27 mouse cellular contexts compared by ENCODE assay signal in the genomic region with DNA sequence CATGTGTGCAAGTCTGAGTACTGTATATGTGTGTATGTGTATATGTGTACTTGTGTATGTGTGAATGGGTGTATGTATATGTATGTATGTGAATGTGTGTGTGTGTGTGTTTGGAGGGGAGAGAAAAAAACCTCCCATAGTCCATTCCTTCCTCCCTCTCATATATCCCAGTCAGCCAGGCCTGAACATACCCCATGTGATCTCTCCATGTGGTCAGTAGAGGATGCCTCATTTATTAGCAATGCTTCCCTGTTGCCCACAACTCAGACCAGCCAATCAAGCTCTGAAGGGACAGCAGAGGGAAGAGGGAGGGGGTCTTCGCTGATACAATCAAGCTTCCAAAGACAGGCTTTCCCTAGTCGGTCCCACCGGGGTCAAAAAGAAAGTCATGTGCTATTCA. TPM values are rescaled to one million over a fixed set of nuclear protein-coding genes. Genes with fewer than 3 reads are reported as not detected.
DNase-seq lines count a peak whose midpoint lies in the region; ATAC-seq and TF ChIP-seq lines count a peak whose summit lies in the region.
"Had no signal": no experiment of that assay in that cellular context is flagged by ENCODE, and none has a peak within 500 bp of the region (broad histone marks: within the 10 kb centered on the region; RNA-seq: fewer than 3 reads in every experiment).

No protein-coding gene starts in this region.

- 77% methylated on average over 3 of the region's 3 CpGs for WGBS in forebrain, embryonic 11.5 days
- 61% methylated on average over 3 of the region's 3 CpGs for WGBS in forebrain, embryonic 16.5 days
- WGBS in hindbrain, embryonic 13.5 days = 37% methylated on average over 3 of the region's 3 CpGs
- WGBS in hindbrain, embryonic 14.5 days = 27% methylated on average over 3 of the region's 3 CpGs

- in situ Hi-C loops in Patski (cut with MboI; ENCODE audit: low pct_unique_long_range_greater_than_20kb) = no loop called here

- H3K4me2 ChIP-seq in forebrain, embryonic 11.5 days (ENCODE audit: low read depth, low read length, severe bottlenecking) = no peak overlapping the region
- H3K4me2 ChIP-seq in forebrain, embryonic 16.5 days (ENCODE audit: low read length) = no peak overlapping the region
- H3K4me2 ChIP-seq in hindbrain, embryonic 13.5 days = no peak overlapping the region
- H3K4me2 ChIP-seq in hindbrain, embryonic 14.5 days (replicated peaks) = no peak overlapping the region
- H3K4me2 ChIP-seq: heart, embryonic 13.5 days; hindbrain, embryonic 15.5 days; kidney, embryonic 15.5 days; liver, embryonic 13.5 days; lung, embryonic 15.5 days; neural tube, embryonic 13.5 days had no signal

- H3K27me3 ChIP-seq in forebrain, embryonic 11.5 days (ENCODE audit: control insufficient read depth, insufficient read depth, low read length) = no peaks in the 10 kb centered on the region
- H3K27me3 ChIP-seq in forebrain, embryonic 16.5 days (replicated peaks; ENCODE audit: control insufficient read depth, insufficient read depth, low read length) = no peaks in the 10 kb centered on the region
- H3K27me3 ChIP-seq in hindbrain, embryonic 13.5 days = no peaks in the 10 kb centered on the region
- H3K27me3 ChIP-seq in hindbrain, embryonic 14.5 days (ENCODE audit: control insufficient read depth, insufficient read depth, low read length) = no peaks in the 10 kb centered on the region
- no peaks in the 10 kb centered on the region for H3K27me3 ChIP-seq in Patski
- H3K27me3 ChIP-seq: heart, embryonic 13.5 days; hindbrain, embryonic 15.5 days; kidney, embryonic 15.5 days; liver, embryonic 13.5 days; lung, embryonic 15.5 days; neural tube, embryonic 13.5 days had no signal

- CTCF ChIA-PET in Patski (lab: Charles Lee) = no interaction called here

- no peak for ATAC-seq in forebrain, embryonic 11.5 days (replicated peaks; ENCODE audit: low FRiP score)
- ATAC-seq in forebrain, embryonic 16.5 days = no peak
- ATAC-seq in hindbrain, embryonic 13.5 days (ENCODE audit: low FRiP score) = no peak
- ATAC-seq in hindbrain, embryonic 14.5 days (ENCODE audit: low FRiP score) = no peak
- ATAC-seq in Patski = peak; percentile 44
- ATAC-seq: intestine, embryonic 16.5 days had no signal

- POLR2A ChIA-PET in Patski (lab: Charles Lee) = no interaction called here

- peaks cover 8% of the 10 kb centered on the region; the same call in 1 of the 2 replicates for H3K4me1 ChIP-seq in forebrain, embryonic 11.5 days (replicated peaks; ENCODE audit: control insufficient read depth, insufficient read depth, low read length)
- peaks cover 7% of the 10 kb centered on the region for H3K4me1 ChIP-seq in forebrain, embryonic 16.5 days (replicated peaks; ENCODE audit: control insufficient read depth, insufficient read depth, low read length)
- peaks cover 60% of the 10 kb centered on the region for H3K4me1 ChIP-seq in hindbrain, embryonic 13.5 days (replicated peaks)
- peaks cover 14% of the 10 kb centered on the region for H3K4me1 ChIP-seq in hindbrain, embryonic 14.5 days (replicated peaks; ENCODE audit: control insufficient read depth, insufficient read depth, low read length)
- H3K4me1 ChIP-seq: liver, embryonic 13.5 days; megakaryocyte, embryonic 14.5 days had no signal

- DNase-seq in forebrain, embryonic 11.5 days (ENCODE audit: low spot score) = peak; percentile 23
- no peak for DNase-seq in hindbrain, embryonic 14.5 days (ENCODE audit: low spot score)
- DNase-seq in 3134 (ENCODE audit: extremely low read depth, insufficient read length, low spot score) (peak; percentile 28), Patski (ENCODE audit: low read depth, low spot score) (no peak)
- no peak for DNase-seq in cerebellum, adult 9-10 months
- DNase-seq: adrenal gland, postnatal 10 days; B cell, adult 2 months; cerebellum, adult 18-20 months; cerebellum, postnatal 25 days; gastrocnemius, postnatal 10 days; heart, postnatal 14 days; layer of hippocampus, adult 9-11 months; liver, embryonic 13.5 days; lung, postnatal 36 days; right cerebral cortex, adult 18-20 months; right cerebral cortex, postnatal 4 days; thymus, postnatal 14 days had no signal

- H3K9me3 ChIP-seq in forebrain, embryonic 11.5 days (ENCODE audit: control insufficient read depth, low read length) = no peaks in the 10 kb centered on the region
- H3K9me3 ChIP-seq in forebrain, embryonic 16.5 days (ENCODE audit: control insufficient read depth, low read length) = no peaks in the 10 kb centered on the region
- no peaks in the 10 kb centered on the region for H3K9me3 ChIP-seq in hindbrain, embryonic 13.5 days
- H3K9me3 ChIP-seq in hindbrain, embryonic 14.5 days (ENCODE audit: control insufficient read depth, low read length) = no peaks in the 10 kb centered on the region
- H3K9me3 ChIP-seq: heart, embryonic 13.5 days; hindbrain, embryonic 15.5 days; kidney, embryonic 15.5 days; liver, embryonic 13.5 days; lung, embryonic 15.5 days; megakaryocyte, embryonic 14.5 days; neural tube, embryonic 13.5 days had no signal

- H3K36me3 ChIP-seq in forebrain, embryonic 11.5 days (ENCODE audit: control insufficient read depth, insufficient read depth, low read length) = no peaks in the 10 kb centered on the region
- no peaks in the 10 kb centered on the region for H3K36me3 ChIP-seq in forebrain, embryonic 16.5 days (ENCODE audit: control insufficient read depth, insufficient read depth)
- no peaks in the 10 kb centered on the region for H3K36me3 ChIP-seq in hindbrain, embryonic 13.5 days
- H3K36me3 ChIP-seq in hindbrain, embryonic 14.5 days (replicated peaks; ENCODE audit: control insufficient read depth, insufficient read depth) = no peaks in the 10 kb centered on the region
- H3K36me3 ChIP-seq: heart, embryonic 13.5 days; hindbrain, embryonic 15.5 days; kidney, embryonic 15.5 days; liver, embryonic 13.5 days; lung, embryonic 15.5 days; neural tube, embryonic 13.5 days had no signal

- no peak overlapping the region for H3K9ac ChIP-seq in forebrain, embryonic 11.5 days (ENCODE audit: low read length)
- no peak overlapping the region for H3K9ac ChIP-seq in forebrain, embryonic 16.5 days (replicated peaks; ENCODE audit: low read depth, low read length)
- H3K9ac ChIP-seq in hindbrain, embryonic 13.5 days = no peak overlapping the region
- no peak overlapping the region for H3K9ac ChIP-seq in hindbrain, embryonic 14.5 days
- H3K9ac ChIP-seq: heart, embryonic 13.5 days; hindbrain, embryonic 15.5 days; kidney, embryonic 15.5 days; liver, embryonic 13.5 days; lung, embryonic 15.5 days; neural tube, embryonic 13.5 days had no signal

- TF ChIP-seq CTCF in Patski (IDR thresholded peaks at IDR 0.05) = no peak

- no peak overlapping the region for H3K27ac ChIP-seq in forebrain, embryonic 11.5 days (ENCODE audit: low read depth, low read length)
- no peak overlapping the region for H3K27ac ChIP-seq in forebrain, embryonic 16.5 days (ENCODE audit: low read length)
- H3K27ac ChIP-seq in hindbrain, embryonic 13.5 days = peak overlapping the region; percentile 46; the same call in 1 of the 2 replicates
- no peak overlapping the region for H3K27ac ChIP-seq in hindbrain, embryonic 14.5 days
- H3K27ac ChIP-seq: hindbrain, embryonic 15.5 days; left cerebral cortex, adult 2 months; liver, embryonic 13.5 days; lung, embryonic 15.5 days had no signal

- H3K4me3 ChIP-seq in forebrain, embryonic 11.5 days (ENCODE audit: low read depth, low read length) = no peak overlapping the region
- H3K4me3 ChIP-seq in forebrain, embryonic 16.5 days (replicated peaks; ENCODE audit: low read length) = no peak overlapping the region
- no peak overlapping the region for H3K4me3 ChIP-seq in hindbrain, embryonic 13.5 days
- H3K4me3 ChIP-seq in hindbrain, embryonic 14.5 days (replicated peaks; ENCODE audit: low read length) = no peak overlapping the region
- H3K4me3 ChIP-seq: heart, embryonic 13.5 days; hindbrain, embryonic 15.5 days; kidney, embryonic 15.5 days; left cerebral cortex, adult 2 months; liver, embryonic 13.5 days; lung, embryonic 15.5 days; megakaryocyte, embryonic 14.5 days; neural tube, embryonic 13.5 days had no signal

RNA-seq across cellular contexts. Expression of gene Pknox2, which starts 47.6 kb away (rescaled TPM):
- polyA plus RNA-seq in forebrain, embryonic 11.5 days (2014; fragmentation: Nextera tagmentation; extraction: Ambion mirVana) = 21.0 and 23.7 TPM in 2 replicates
- 24.5 and 26.9 TPM in 2 replicates for polyA plus RNA-seq in forebrain, embryonic 16.5 days (2015; fragmentation: Nextera tagmentation; extraction: Ambion mirVana)
- 39.5 and 44.7 TPM in 2 replicates for polyA plus RNA-seq in hindbrain, embryonic 13.5 days (2015; fragmentation: Nextera tagmentation; extraction: Ambion mirVana)
- 25.1 and 25.8 TPM in 2 replicates for polyA plus RNA-seq in hindbrain, embryonic 14.5 days (2014; fragmentation: Nextera tagmentation; extraction: Ambion mirVana)
- polyA plus RNA-seq in Patski (2021) = 0.09 TPM

Comparison
In these comparisons a context has a peak if more than half of its experiments do, and no peak if none do; other contexts are left out.
1. DNase-seq: peak in forebrain, embryonic 11.5 days (single experiment) and 3134 (single experiment); none in hindbrain, embryonic 14.5 days (single experiment), Patski (single experiment) and cerebellum, adult 9-10 months (single experiment).
2. RNA of gene Pknox2, which starts 47.6 kb away (polyA plus RNA-seq): 39.5 to 44.7 TPM in hindbrain, embryonic 13.5 days, 24.5 to 26.9 TPM in forebrain, embryonic 16.5 days, 25.1 to 25.8 TPM in hindbrain, embryonic 14.5 days and 21.0 to 23.7 TPM in forebrain, embryonic 11.5 days; 0.09 TPM in Patski (single experiment); every median in the first group is over 10 times any median in the second.